Mouse (Mus musculus): ENCODE data around the gene Slc30a10.

The Slc30a10 gene

DNA sequence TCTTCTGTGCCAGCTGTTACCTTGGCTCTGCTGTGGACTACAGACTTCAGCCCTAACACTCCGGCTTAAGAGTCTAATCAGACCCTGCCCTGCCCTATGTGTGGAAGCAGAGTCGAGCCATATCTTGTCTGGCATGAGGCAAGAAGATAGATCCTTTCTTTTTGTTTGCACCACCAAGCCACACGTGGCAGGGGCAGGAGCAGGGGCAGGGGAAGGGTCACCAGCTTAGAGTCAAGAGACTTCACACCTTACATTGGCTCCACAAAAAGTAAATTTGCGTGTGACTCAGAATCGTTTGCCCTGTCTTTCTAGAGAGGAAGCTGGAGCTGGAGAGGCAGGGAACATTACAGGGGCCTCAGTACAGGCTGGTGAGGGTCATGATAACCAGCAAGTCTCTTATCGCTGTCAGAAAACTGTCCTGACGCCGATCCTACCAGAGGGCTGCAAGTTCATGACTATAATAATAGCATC lies 14.9 kb downstream of the Slc30a10 start:
- DNase-seq = no peak

DNA sequence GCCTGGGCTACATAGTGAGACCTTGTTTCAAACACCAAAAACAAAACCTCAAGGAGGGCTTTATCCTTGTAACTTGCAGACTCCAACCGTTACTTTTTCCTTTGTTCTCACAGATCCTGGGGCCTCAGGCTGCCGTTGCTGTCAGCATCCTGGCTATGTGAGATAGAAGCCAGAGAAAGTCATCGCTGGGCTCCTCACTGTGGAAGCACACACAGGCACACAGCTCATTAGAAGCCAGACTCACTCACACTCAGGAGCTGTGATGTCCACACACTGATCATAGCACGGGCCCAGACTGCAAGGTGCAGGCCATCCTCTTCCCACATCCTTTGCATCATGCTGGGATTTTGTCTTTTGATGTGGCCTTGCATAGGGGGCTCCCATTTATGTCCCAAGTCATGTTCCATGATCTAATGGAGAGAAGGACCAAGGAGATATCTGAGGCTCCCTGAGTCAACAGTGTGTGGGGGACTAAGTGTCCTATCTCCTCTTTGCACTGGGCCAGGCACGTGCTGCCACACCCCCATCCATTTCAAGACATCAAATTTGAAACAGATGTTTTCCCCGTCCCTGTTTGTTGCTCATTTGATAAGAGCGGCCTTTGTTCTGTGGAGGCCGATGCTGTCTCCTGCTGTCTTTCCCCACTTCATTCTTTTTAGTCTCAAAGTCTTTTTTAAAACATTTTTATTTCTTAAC lies 17.5 kb downstream of the Slc30a10 start:
- no peak for DNase-seq

GRCm38 (mm10) chr1:185472730-185473129 lies 18.1 kb downstream of the Slc30a10 start:
- DNase-seq = no peak

DNA sequence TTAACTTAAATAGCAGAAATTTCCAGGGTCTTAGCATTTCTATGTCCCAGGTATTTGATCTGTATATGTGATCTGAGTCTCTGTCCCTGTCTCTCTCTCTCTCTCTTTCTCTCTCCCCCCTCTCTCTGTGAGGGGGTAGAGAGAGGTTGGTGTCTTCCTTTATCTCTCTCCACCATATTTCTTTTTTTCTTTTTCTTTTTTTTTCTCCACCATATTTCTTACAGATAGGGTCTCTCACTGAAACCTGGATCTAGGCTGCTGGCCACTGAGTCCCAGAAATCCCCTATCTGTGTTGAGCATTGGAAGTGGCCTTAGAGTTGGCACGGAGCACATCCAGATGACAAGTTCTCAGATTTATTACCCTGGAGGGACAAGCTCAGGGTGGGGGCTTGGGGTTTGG lies 18.8 kb downstream of the Slc30a10 start:
- no peak for DNase-seq

DNA sequence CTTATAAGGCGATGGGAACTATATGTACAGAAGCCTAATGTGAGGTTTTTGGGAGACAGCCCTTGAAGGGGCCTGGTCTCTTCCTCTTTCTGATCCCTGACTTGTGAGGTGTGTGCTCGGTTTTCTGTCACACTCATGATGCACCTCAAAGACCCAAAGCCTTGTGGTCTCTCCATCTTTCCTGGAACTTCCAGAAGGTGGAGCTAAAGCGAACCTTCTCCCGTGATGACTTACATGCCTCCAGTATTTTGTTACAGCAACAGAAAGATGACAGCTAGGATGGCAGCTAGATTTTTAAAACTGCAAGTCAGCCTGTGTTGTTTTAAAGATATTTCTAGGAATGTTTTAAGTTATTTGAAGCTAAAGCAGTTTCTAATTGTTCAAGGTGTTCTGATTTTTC lies 25.2 kb downstream of the Slc30a10 start:
- DNase-seq = no peak

DNA sequence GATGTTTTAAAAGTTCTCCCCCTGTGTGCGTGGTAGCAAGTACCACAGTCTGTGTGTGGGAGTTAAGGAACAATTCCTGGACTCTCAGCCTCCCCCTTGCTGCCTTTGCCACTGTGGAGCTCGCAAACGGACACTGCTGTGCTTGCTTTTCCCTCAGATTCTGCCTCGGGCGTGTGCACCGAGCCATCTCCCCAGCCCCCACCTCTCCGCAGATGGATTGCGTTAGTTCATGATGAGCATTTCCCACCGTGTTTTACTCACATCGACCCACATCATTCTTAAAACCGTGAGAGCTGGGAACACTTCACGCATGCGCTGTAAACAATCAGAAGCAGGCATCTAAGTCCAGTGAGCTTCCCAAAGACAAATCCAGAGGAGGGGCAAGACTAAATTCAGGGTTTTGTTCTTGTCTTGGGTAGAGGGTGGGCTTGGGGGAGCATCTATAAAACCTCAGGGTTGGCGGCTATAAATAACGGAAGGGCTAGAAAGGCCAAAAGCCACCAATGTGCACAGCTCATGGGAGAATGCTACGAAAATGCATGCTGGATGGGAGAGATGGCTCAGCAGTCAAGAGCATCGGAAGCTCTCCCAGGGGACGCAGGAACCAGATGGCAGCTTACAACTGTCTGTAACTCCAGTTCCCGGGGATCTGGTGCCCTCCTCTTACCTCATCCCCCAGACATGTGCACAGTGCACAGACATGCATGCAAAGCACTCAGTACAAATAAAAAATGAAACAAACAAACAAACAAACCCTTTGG lies 27.5 kb downstream of the Slc30a10 start:
- DNase-seq = peak; percentile 75 to 81

DNA sequence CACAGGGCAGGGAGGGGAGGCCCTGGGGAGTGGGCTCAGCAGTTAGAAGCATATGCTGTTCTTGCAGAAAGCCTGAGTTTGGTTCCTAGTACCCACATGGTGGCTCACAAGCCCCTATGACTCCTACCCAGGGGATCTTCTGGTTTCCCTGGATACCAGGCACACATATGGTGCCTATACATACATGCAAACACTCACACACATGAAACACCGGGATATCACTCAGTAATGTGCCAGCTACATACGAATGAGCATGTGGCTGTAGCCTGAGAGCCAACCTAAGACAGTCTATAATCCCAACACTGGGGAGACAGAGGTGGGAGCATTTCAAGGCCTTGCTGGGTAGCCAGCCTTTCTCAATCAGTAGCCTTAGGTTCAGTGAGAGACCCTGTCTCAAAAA lies 28.1 kb downstream of the Slc30a10 start:
- DNase-seq = no peak

DNA sequence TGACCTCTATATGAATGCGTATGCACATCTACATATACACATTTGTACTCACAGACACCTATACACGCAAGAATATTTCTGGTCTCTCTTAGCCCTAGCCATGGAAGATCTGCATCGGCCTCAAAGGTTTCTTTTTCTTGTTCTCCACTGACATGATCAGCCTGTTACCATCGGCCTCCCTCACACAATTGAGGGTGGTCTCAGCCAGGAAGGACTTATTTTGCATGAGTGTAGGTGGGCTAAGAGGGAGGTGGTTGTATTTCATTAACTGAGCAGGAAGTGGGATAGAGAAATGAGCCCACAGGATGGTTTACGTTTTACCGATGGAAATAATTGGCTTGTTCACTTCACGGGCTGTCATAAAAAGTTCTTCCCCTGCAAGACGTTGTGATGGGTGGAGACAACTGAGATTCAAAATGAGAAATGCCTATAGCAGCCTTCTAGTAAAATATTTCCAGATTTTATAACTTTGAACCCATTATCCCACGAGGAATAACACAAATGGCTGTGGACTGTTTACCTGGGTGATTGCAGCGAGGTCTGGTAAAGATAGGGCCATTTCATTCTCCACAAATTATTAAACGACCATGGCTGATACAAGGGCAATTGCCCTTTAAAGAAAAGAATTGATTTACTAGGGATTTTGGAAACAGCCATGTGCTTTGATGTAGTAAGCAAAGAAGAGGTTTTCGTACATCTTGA lies 28.9 kb downstream of the Slc30a10 start:
- DNase-seq = no peak

GRCm38 (mm10) chr1:185484281-185484680 lies 29.6 kb downstream of the Slc30a10 start:
- no peak for DNase-seq

GRCm38 (mm10) chr1:185489893-185490292 lies 35.2 kb downstream of the Slc30a10 start:
- DNase-seq = no peak

DNA sequence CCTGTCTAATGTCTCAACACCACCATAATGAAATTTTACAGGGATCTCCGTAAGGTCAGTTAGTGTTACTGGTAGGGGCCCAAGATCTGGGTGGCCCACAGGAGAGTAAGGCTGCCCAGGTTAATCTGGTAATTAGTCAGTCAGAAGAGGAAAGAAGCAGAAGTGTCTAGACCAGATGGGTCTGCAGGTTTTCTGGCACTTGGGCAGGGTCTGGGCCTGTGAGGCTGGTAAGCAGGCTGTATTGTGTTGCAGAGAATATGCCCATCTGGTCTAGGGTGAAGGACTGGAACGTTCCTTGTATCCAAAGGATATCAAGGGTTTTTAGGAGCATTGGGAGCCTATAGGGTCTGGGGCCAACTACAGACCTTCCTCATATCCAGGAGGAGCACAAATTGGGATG lies 36.0 kb downstream of the Slc30a10 start:
- peak; percentile 73 to 82 for DNase-seq

GRCm38 (mm10) chr1:185493439-185494034 lies 38.9 kb downstream of the Slc30a10 start:
- peak in 1 of 2 experiments; percentile 23 for DNase-seq

DNA sequence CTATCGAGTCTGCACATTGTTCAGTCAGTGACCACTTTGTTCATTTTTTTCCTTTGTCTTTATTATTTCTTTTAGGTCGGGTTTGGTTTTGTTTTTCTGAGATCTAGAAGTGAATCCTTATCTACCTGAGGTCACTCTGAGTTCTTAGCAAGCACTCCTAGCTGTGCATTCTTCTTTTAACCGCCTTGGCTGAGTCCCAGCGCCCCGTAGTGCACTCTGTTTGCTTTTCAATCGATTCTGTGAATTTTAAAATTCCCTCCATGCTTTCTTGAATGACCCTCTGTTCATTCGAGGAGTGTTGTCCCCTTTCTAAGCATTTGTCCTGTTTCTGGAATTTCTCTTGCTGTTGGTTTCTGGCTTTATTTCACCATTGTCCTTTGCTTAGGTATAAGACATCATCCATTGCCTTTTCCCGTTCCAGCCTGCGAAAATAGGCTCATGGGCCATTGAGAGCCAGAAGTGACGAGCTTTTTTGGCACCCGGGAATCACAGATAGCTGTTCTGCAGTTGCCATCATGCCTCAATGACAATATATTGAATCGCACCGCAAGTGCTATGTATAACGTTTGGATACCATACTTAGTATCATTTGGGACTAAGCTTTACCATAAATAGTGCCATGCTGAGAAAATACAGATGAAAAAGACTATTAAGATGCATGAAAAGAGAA lies 42.3 kb downstream of the Slc30a10 start:
- DNase-seq = peak; percentile 66 to 69

DNA sequence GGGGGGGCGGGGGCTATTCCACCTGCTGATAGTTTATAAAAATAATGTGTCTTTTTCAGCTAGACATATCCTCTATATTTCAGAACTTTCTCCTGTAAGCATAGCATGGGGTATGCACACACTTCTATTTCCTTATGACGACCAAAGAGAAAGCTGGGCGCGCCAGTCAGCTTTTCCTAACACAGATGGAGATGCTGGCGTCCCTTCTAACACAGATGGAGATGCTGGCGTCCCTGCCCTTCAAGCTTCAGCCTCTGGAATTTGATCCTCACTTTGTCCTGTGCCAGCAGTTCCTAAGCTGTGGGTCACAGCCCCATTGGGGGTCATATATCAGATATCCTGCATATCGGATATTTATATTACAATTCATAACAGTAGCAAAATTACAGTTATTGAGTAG lies 46.0 kb downstream of the Slc30a10 start:
- peak; percentile 57 to 68 for DNase-seq

- DNase-seq = peak; percentile 76 to 84
Measured at GRCm38 (mm10) chr1:185501801-185502340, 47.2 kb downstream of the Slc30a10 start.

- DNase-seq = no peak
Measured at GRCm38 (mm10) chr1:185502550-185502949, 47.9 kb downstream of the Slc30a10 start.

DNA sequence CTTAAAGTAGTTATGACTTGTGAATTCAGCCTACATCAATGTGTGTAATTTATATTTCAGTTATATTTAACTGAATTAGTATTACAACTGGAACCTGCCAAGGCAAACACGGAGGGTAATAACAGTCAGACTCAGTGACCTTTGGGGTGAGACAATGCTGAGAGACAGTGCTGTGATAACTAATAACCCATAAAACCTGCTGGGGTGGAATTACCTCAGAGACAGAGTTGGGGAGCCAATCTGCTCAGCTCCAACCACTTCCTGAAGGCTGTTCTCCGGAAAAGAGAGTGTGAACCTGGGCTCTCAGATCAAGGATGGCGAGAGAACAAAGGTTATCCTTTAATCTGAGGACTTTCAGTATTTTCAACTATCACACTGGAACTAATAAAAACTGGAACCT lies 54.4 kb downstream of the Slc30a10 start:
- no peak for DNase-seq

GRCm38 (mm10) chr1:185511306-185511705 lies 56.7 kb downstream of the Slc30a10 start:
- DNase-seq = no peak

- no peak for DNase-seq
Measured at GRCm38 (mm10) chr1:185515526-185515979, 60.9 kb downstream of the Slc30a10 start.

GRCm38 (mm10) chr1:185516041-185516440 lies 61.4 kb downstream of the Slc30a10 start:
- no peak for DNase-seq

DNA sequence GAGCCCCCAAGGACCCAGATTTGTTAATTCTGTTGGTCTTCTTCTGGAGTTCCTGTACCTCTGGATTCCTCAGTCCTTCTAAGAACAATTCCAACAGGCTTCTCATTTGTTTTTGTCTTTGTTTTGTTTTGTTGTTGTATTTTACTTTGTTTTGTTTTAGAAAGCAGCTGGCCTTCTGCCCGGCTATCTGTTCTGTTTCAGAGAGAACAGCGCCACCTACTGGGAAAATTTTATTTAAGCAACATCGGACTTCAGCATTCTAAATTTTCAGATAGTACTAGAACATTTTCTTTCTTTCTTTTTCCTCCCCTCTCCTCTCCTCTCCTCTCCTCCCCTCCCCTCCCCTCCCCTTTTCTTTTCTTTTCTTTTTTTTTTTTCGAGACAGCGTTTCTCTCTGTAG lies 62.9 kb downstream of the Slc30a10 start:
- DNase-seq = peak; percentile 78 to 92
